Mouse (Mus musculus) liver, postnatal 0 days (tissue): ENCODE data around the gene Wdfy2.

ENCODE experiments used
- CTCF ChIP-seq: sonication (generic); IDR thresholded peaks from 2 replicates; pipeline ENCODE4 v1.5.1; 2016; ENCODE audit warnings: antibody characterized with exemption, low read depth
- EP300 ChIP-seq: IDR thresholded peaks from 2 replicates; pipeline ENCODE4 v1.6.1; 2016; ENCODE audit warnings: antibody characterized with exemption, low read depth, mild to moderate bottlenecking

DNA sequence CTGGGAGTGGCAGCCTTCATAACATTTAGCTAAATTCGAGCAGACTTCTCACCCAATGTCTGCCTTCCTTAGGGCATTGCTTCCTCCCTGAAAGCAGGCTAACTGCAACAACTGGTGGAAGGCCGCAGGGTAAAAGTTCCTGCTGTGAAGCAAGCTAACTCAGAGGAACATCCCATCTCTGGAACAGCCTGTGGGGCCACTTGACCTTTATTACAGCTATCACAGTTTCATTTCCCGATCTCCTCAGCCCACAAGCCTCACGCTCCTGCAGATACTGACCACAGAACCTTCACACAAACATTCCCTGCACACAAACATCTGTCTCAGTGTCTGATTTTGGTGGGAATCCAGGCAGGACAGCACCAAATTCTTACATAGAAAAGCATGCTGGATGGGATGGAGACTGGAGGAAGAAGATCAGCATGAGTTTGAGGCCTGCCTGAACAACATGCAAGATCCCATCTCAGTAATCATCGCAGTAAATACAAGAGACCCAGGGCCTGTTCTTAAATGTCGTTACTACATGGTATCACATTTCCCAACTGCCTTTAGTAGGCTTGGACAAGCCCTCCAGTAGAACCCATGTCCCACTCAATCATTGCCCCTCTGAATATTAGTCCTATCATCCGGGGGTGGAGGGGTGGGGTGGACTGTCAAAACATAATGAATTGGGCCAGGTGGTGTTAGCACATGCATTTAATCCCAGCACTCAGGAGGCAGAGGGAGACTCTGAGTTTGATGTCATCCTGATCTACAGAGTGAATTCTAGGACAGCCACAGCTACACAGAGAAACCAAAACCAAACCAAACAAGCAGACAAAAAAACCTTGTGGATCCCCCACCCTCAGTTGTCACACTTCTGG, 28.6 kb upstream of the Wdfy2 start:
- no peak for TF ChIP-seq EP300
- TF ChIP-seq CTCF, result no peak
